Mouse (Mus musculus): Measurements from ENCODE around the gene Rere. TPM values are rescaled to one million over a fixed set of nuclear protein-coding genes. Genes with fewer than 3 reads are reported as not detected.

Gene Rere
- total and polyA plus RNA-seq, 2 experiments from 2014 or later: 25.9 to 32.9 TPM

GRCm38 (mm10) chr4:150250549-150251422 lies 30.7 kb upstream of the Rere start:
- TF ChIP-seq CTCF (IDR thresholded peaks at IDR 0.05; ENCODE audit: low read depth): no peak
- 0 out of 2 replicates have a peak overlapping the region, but pooled peaks have one; percentile 8 for H3K4me2 ChIP-seq (ENCODE audit: low read depth, low read length)
- 14% methylated on average over 18 of the region's 18 CpGs for WGBS
- DNase-seq (ENCODE audit: low spot score) (peak; percentile 79), ATAC-seq (peak; percentile 62)
- peak overlapping the region; percentile 92 for H3K27ac ChIP-seq
- peaks cover 22% of the 10 kb centered on the region for H3K36me3 ChIP-seq (ENCODE audit: insufficient read depth, low read length)
- peaks cover 14% of the 10 kb centered on the region for H3K4me1 ChIP-seq (ENCODE audit: insufficient read depth, low read length)
- no peaks in the 10 kb centered on the region for H3K27me3 ChIP-seq (ENCODE audit: insufficient read depth, low read length)
- H3K9me3 ChIP-seq (ENCODE audit: low read length): no peaks in the 10 kb centered on the region
- 0 out of 2 replicates have a peak overlapping the region, but pooled peaks have one; percentile 21 for H3K9ac ChIP-seq (replicated peaks; ENCODE audit: low read length)
- H3K4me3 ChIP-seq (ENCODE audit: low read length): no peak overlapping the region

- H3K4me1 ChIP-seq (ENCODE audit: insufficient read depth, low read length): peaks cover 19% of the 10 kb centered on the region
Observed at GRCm38 (mm10) chr4:150254416-150254815, 27.0 kb upstream of the Rere start.

GRCm38 (mm10) chr4:150255181-150255580 lies 26.3 kb upstream of the Rere start:
- H3K36me3 ChIP-seq (ENCODE audit: insufficient read depth, low read length): no peaks in the 10 kb centered on the region
- H3K27me3 ChIP-seq (ENCODE audit: insufficient read depth, low read length): no peaks in the 10 kb centered on the region
- peaks cover 15% of the 10 kb centered on the region for H3K4me1 ChIP-seq (ENCODE audit: insufficient read depth, low read length)
- H3K9ac ChIP-seq (replicated peaks; ENCODE audit: low read length): no peak overlapping the region
- H3K27ac ChIP-seq: 0 out of 2 replicates have a peak overlapping the region, but pooled peaks have one; percentile 41
- H3K4me2 ChIP-seq (ENCODE audit: low read depth, low read length): no peak overlapping the region
- DNase-seq (ENCODE audit: low spot score): no peak
- H3K4me3 ChIP-seq (ENCODE audit: low read length): no peak overlapping the region
- TF ChIP-seq CTCF (IDR thresholded peaks at IDR 0.05; ENCODE audit: low read depth): no peak
- ATAC-seq: no peak
- WGBS: 56% methylated on average over 7 of the region's 7 CpGs
- no peaks in the 10 kb centered on the region for H3K9me3 ChIP-seq (ENCODE audit: low read length)

More at GRCm38 (mm10) chr4:150254416-150254815, 27.0 kb upstream of the Rere start:
- TF ChIP-seq CTCF (IDR thresholded peaks at IDR 0.05; ENCODE audit: low read depth): no peak
- Histone ChIP-seq H3K9ac (replicated peaks; ENCODE audit: low read length) (no peak overlapping the region), H3K4me3 (ENCODE audit: low read length) (no peak overlapping the region), H3K4me2 (ENCODE audit: low read depth, low read length) (no peak overlapping the region), H3K27me3 (ENCODE audit: insufficient read depth, low read length) (no peaks in the 10 kb centered on the region), H3K27ac (peak overlapping the region; percentile 45; the same call in 1 of the 2 replicates), H3K36me3 (ENCODE audit: insufficient read depth, low read length) (peaks cover 4% of the 10 kb centered on the region; the same call in 1 of the 2 replicates), H3K9me3 (ENCODE audit: low read length) (no peaks in the 10 kb centered on the region)
- DNase-seq (ENCODE audit: low spot score): no peak
- WGBS: 25% methylated on average over 4 of the region's 4 CpGs
- no peak for ATAC-seq

GRCm38 (mm10) chr4:150257252-150258204 lies 23.9 kb upstream of the Rere start:
- ATAC-seq (peak; percentile 76), DNase-seq (ENCODE audit: low spot score) (peak; percentile 94)
- Histone ChIP-seq H3K4me3 (ENCODE audit: low read length) (no peak overlapping the region), H3K4me1 (ENCODE audit: insufficient read depth, low read length) (peaks cover 6% of the 10 kb centered on the region; the same call in 1 of the 2 replicates), H3K4me2 (ENCODE audit: low read depth, low read length) (0 out of 2 replicates have a peak overlapping the region, but pooled peaks have one; percentile 16), H3K9ac (replicated peaks; ENCODE audit: low read length) (peak overlapping the region; percentile 14; the same call in 1 of the 2 replicates), H3K36me3 (ENCODE audit: insufficient read depth, low read length) (no peaks in the 10 kb centered on the region), H3K27ac (peak overlapping the region; percentile 79), H3K9me3 (ENCODE audit: low read length) (no peaks in the 10 kb centered on the region), H3K27me3 (ENCODE audit: insufficient read depth, low read length) (no peaks in the 10 kb centered on the region)
- 29% methylated on average over 20 of the region's 20 CpGs for WGBS
- TF ChIP-seq CTCF (IDR thresholded peaks at IDR 0.05; ENCODE audit: low read depth): peak; percentile 94

- peak; percentile 36 for DNase-seq (ENCODE audit: low spot score)
- Histone ChIP-seq H3K9me3 (ENCODE audit: low read length) (no peaks in the 10 kb centered on the region), H3K36me3 (ENCODE audit: insufficient read depth, low read length) (no peaks in the 10 kb centered on the region), H3K4me3 (ENCODE audit: low read length) (no peak overlapping the region), H3K27me3 (ENCODE audit: insufficient read depth, low read length) (no peaks in the 10 kb centered on the region), H3K27ac (peak overlapping the region; percentile 79), H3K4me2 (ENCODE audit: low read depth, low read length) (peak overlapping the region; percentile 16; the same call in 1 of the 2 replicates), H3K4me1 (ENCODE audit: insufficient read depth, low read length) (peaks cover 6% of the 10 kb centered on the region; the same call in 1 of the 2 replicates), H3K9ac (replicated peaks; ENCODE audit: low read length) (peak overlapping the region; percentile 14; the same call in 1 of the 2 replicates)
- no peak for ATAC-seq
- 37% methylated on average over 14 of the region's 14 CpGs for WGBS
- TF ChIP-seq CTCF (IDR thresholded peaks at IDR 0.05; ENCODE audit: low read depth): no peak
Observed at GRCm38 (mm10) chr4:150258388-150258787, 23.1 kb upstream of the Rere start.

- Histone ChIP-seq H3K9ac (replicated peaks; ENCODE audit: low read length) (no peak overlapping the region), H3K27me3 (ENCODE audit: insufficient read depth, low read length) (no peaks in the 10 kb centered on the region), H3K4me2 (ENCODE audit: low read depth, low read length) (no peak overlapping the region), H3K4me1 (ENCODE audit: insufficient read depth, low read length) (peaks cover 6% of the 10 kb centered on the region; the same call in 1 of the 2 replicates), H3K36me3 (ENCODE audit: insufficient read depth, low read length) (no peaks in the 10 kb centered on the region), H3K27ac (no peak overlapping the region), H3K9me3 (ENCODE audit: low read length) (no peaks in the 10 kb centered on the region), H3K4me3 (ENCODE audit: low read length) (no peak overlapping the region)
- WGBS: 96% methylated on average over 7 of the region's 7 CpGs
- DNase-seq (ENCODE audit: low spot score) (no peak), ATAC-seq (no peak)
- TF ChIP-seq CTCF (IDR thresholded peaks at IDR 0.05; ENCODE audit: low read depth): no peak
Observed at GRCm38 (mm10) chr4:150259577-150259976, 21.9 kb upstream of the Rere start.
